Mouse (Mus musculus): ENCODE results near the gene Camk1g. TPM values are rescaled to one million over a fixed set of nuclear protein-coding genes. Genes with fewer than 3 reads are reported as not detected.

Gene Camk1g
- polyA plus RNA-seq, 1 experiment from 2014 or later = 28.7 TPM

GRCm38 (mm10) chr1:193390004-193390403 lies 19.9 kb upstream of the Camk1g start:
- Histone ChIP-seq H3K27ac (replicated peaks) (peak overlapping the region; percentile 78), H3K27me3 (peaks cover 5% of the 10 kb centered on the region; the same call in 1 of the 2 replicates), H3K9ac (replicated peaks) (no peak overlapping the region), H3K4me1 (peaks cover 46% of the 10 kb centered on the region), H3K9me3 (no peaks in the 10 kb centered on the region), H3K36me3 (no peaks in the 10 kb centered on the region), H3K4me3 (no peak overlapping the region), H3K4me2 (replicated peaks) (no peak overlapping the region)
- 29% methylated on average over 12 of the region's 12 CpGs for WGBS
- ATAC-seq (ENCODE audit: low FRiP score, low read depth) = no peak

- no peak overlapping the region for H3K9ac ChIP-seq (replicated peaks)
- H3K27me3 ChIP-seq = peaks cover 6% of the 10 kb centered on the region; the same call in 1 of the 2 replicates
- H3K4me1 ChIP-seq = peaks cover 46% of the 10 kb centered on the region
- H3K27ac ChIP-seq (replicated peaks) = peak overlapping the region; percentile 78
- H3K4me2 ChIP-seq (replicated peaks) = no peak overlapping the region
- no peaks in the 10 kb centered on the region for H3K9me3 ChIP-seq
- no peak overlapping the region for H3K4me3 ChIP-seq
- H3K36me3 ChIP-seq = no peaks in the 10 kb centered on the region
- 10% methylated on average over 3 of the region's 3 CpGs for WGBS
- peak; percentile 83 for ATAC-seq (ENCODE audit: low FRiP score, low read depth)
These were observed 19.4 kb upstream of the Camk1g start for GRCm38 (mm10) chr1:193389505-193389904.

GRCm38 (mm10) chr1:193387241-193387640 lies 17.1 kb upstream of the Camk1g start:
- Histone ChIP-seq H3K27me3 (peaks cover 8% of the 10 kb centered on the region; the same call in 1 of the 2 replicates), H3K27ac (replicated peaks) (no peak overlapping the region), H3K4me1 (peaks cover 46% of the 10 kb centered on the region)

GRCm38 (mm10) chr1:193386136-193386535 lies 16.0 kb upstream of the Camk1g start:
- peak; percentile 5; the same call in 1 of the 2 replicates for ATAC-seq (ENCODE audit: low FRiP score, low read depth)
- Histone ChIP-seq H3K27ac (replicated peaks) (peak overlapping the region; percentile 56), H3K9me3 (no peaks in the 10 kb centered on the region), H3K4me3 (no peak overlapping the region), H3K4me1 (peaks cover 53% of the 10 kb centered on the region), H3K36me3 (no peaks in the 10 kb centered on the region), H3K9ac (replicated peaks) (no peak overlapping the region), H3K27me3 (peaks cover 3% of the 10 kb centered on the region), H3K4me2 (replicated peaks) (no peak overlapping the region)
- 2% methylated on average over 5 of the region's 5 CpGs for WGBS

More at GRCm38 (mm10) chr1:193387241-193387640, 17.1 kb upstream of the Camk1g start:
- H3K9me3 ChIP-seq = no peaks in the 10 kb centered on the region
- no peak overlapping the region for H3K4me2 ChIP-seq (replicated peaks)
- 67% methylated on average over 2 of the region's 2 CpGs for WGBS
- H3K4me3 ChIP-seq = no peak overlapping the region
- ATAC-seq (ENCODE audit: low FRiP score, low read depth) = no peak
- H3K36me3 ChIP-seq = no peaks in the 10 kb centered on the region
- H3K9ac ChIP-seq (replicated peaks) = no peak overlapping the region

GRCm38 (mm10) chr1:193382841-193383462 lies 12.9 kb upstream of the Camk1g start:
- WGBS = 7% methylated on average over 8 of the region's 8 CpGs
- Histone ChIP-seq H3K4me1 (peaks cover 26% of the 10 kb centered on the region), H3K4me3 (peak overlapping the region; percentile 27), H3K9ac (replicated peaks) (peak overlapping the region; percentile 34; the same call in 1 of the 2 replicates), H3K36me3 (no peaks in the 10 kb centered on the region), H3K9me3 (no peaks in the 10 kb centered on the region), H3K27me3 (peaks cover 11% of the 10 kb centered on the region; the same call in 1 of the 2 replicates), H3K27ac (replicated peaks) (0 out of 2 replicates have a peak overlapping the region, but pooled peaks have one; percentile 46), H3K4me2 (replicated peaks) (peak overlapping the region; percentile 50)
- ATAC-seq (ENCODE audit: low FRiP score, low read depth) = peak; percentile 55

- peak; percentile 77 for ATAC-seq (ENCODE audit: low FRiP score, low read depth)
- peaks cover 11% of the 10 kb centered on the region; the same call in 1 of the 2 replicates for H3K27me3 ChIP-seq
- 1% methylated on average over 8 of the region's 8 CpGs for WGBS
- peak overlapping the region; percentile 27 for H3K4me3 ChIP-seq
- H3K4me2 ChIP-seq (replicated peaks) = peak overlapping the region; percentile 50
- no peaks in the 10 kb centered on the region for H3K36me3 ChIP-seq
- H3K27ac ChIP-seq (replicated peaks) = peak overlapping the region; percentile 46; the same call in 1 of the 2 replicates
- H3K9me3 ChIP-seq = no peaks in the 10 kb centered on the region
- peaks cover 24% of the 10 kb centered on the region for H3K4me1 ChIP-seq
- H3K9ac ChIP-seq (replicated peaks) = 0 out of 2 replicates have a peak overlapping the region, but pooled peaks have one; percentile 21
These were observed 12.3 kb upstream of the Camk1g start for GRCm38 (mm10) chr1:193382435-193382834.

- H3K9me3 ChIP-seq = no peaks in the 10 kb centered on the region
- peak overlapping the region; percentile 46 for H3K27ac ChIP-seq (replicated peaks)
- H3K4me1 ChIP-seq = peaks cover 21% of the 10 kb centered on the region
- peak; percentile 12 for ATAC-seq (ENCODE audit: low FRiP score, low read depth)
- H3K9ac ChIP-seq (replicated peaks) = 0 out of 2 replicates have a peak overlapping the region, but pooled peaks have one; percentile 21
- H3K4me3 ChIP-seq = peak overlapping the region; percentile 27
- H3K36me3 ChIP-seq = no peaks in the 10 kb centered on the region
- H3K4me2 ChIP-seq (replicated peaks) = peak overlapping the region; percentile 50
- H3K27me3 ChIP-seq = peaks cover 11% of the 10 kb centered on the region; the same call in 1 of the 2 replicates
- WGBS = 31% methylated on average over 11 of the region's 11 CpGs
These were observed 11.7 kb upstream of the Camk1g start for GRCm38 (mm10) chr1:193381597-193382404.

- Histone ChIP-seq H3K4me1 (peaks cover 13% of the 10 kb centered on the region; the same call in 1 of the 2 replicates), H3K36me3 (no peaks in the 10 kb centered on the region), H3K9ac (replicated peaks) (no peak overlapping the region), H3K4me2 (replicated peaks) (no peak overlapping the region), H3K27ac (replicated peaks) (no peak overlapping the region), H3K4me3 (no peak overlapping the region), H3K27me3 (peaks cover 11% of the 10 kb centered on the region; the same call in 1 of the 2 replicates), H3K9me3 (no peaks in the 10 kb centered on the region)
- ATAC-seq (ENCODE audit: low FRiP score, low read depth) = no peak
- WGBS = 84% methylated on average over 5 of the region's 5 CpGs
These were observed 10.8 kb upstream of the Camk1g start for GRCm38 (mm10) chr1:193380877-193381276.

GRCm38 (mm10) chr1:193379634-193380033 lies 9.5 kb upstream of the Camk1g start:
- peaks cover 11% of the 10 kb centered on the region; the same call in 1 of the 2 replicates for H3K27me3 ChIP-seq
- H3K4me3 ChIP-seq = no peak overlapping the region
- H3K9ac ChIP-seq (replicated peaks) = no peak overlapping the region
- ATAC-seq (ENCODE audit: low FRiP score, low read depth) = no peak
- H3K4me2 ChIP-seq (replicated peaks) = no peak overlapping the region
- H3K4me1 ChIP-seq = peaks cover 10% of the 10 kb centered on the region; the same call in 1 of the 2 replicates
- WGBS = 82% methylated on average over 6 of the region's 6 CpGs
- H3K9me3 ChIP-seq = no peaks in the 10 kb centered on the region
- no peaks in the 10 kb centered on the region for H3K36me3 ChIP-seq
- H3K27ac ChIP-seq (replicated peaks) = no peak overlapping the region

GRCm38 (mm10) chr1:193376478-193377134 lies 6.5 kb upstream of the Camk1g start:
- ATAC-seq (ENCODE audit: low FRiP score, low read depth) = peak; percentile 64
- Histone ChIP-seq H3K9me3 (no peaks in the 10 kb centered on the region), H3K9ac (replicated peaks) (no peak overlapping the region), H3K4me3 (no peak overlapping the region), H3K4me2 (replicated peaks) (no peak overlapping the region), H3K27me3 (peaks cover 8% of the 10 kb centered on the region; the same call in 1 of the 2 replicates), H3K36me3 (no peaks in the 10 kb centered on the region), H3K27ac (replicated peaks) (no peak overlapping the region), H3K4me1 (peaks cover 4% of the 10 kb centered on the region; the same call in 1 of the 2 replicates)
- 25% methylated on average over 4 of the region's 4 CpGs for WGBS

GRCm38 (mm10) chr1:193373906-193374413 lies 3.9 kb upstream of the Camk1g start:
- no peaks in the 10 kb centered on the region for H3K27me3 ChIP-seq
- H3K36me3 ChIP-seq = no peaks in the 10 kb centered on the region
- no peak overlapping the region for H3K4me3 ChIP-seq
- no peak overlapping the region for H3K9ac ChIP-seq (replicated peaks)
- 85% methylated on average over 6 of the region's 6 CpGs for WGBS
- no peak overlapping the region for H3K4me2 ChIP-seq (replicated peaks)
- H3K4me1 ChIP-seq = peaks cover 20% of the 10 kb centered on the region
- H3K9me3 ChIP-seq = no peaks in the 10 kb centered on the region
- ATAC-seq (ENCODE audit: low FRiP score, low read depth) = no peak
- no peak overlapping the region for H3K27ac ChIP-seq (replicated peaks)
